In the genomic region with DNA sequence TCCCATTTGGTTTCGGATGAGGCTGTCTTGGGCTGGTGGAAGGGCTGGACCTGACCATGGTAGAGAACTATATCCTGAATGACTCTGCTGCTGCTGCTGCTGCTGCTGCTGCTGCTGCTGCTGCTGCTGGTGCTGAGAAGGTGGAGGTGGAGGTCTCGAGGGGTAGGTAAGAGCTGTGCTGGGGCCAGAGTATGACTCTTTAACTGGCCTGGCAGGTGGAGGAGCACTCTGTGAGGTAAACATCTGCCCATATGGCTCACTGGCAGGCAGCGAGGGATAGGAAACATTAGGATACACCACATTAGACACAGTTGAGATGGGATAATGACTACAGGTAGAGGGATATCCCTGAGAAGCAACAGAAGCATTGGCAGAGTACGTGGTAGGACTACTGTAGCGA, we compare ENCODE assay signal across 15 mouse cellular contexts.
"Had no signal": no experiment of that assay in that cellular context is flagged by ENCODE, and none has a peak within 500 bp of the region (broad histone marks: within the 10 kb centered on the region; RNA-seq: fewer than 3 reads in every experiment).

No protein-coding gene starts in this region.

- H3K27ac ChIP-seq: neural tube, embryonic 13.5 days; neural tube, embryonic 15.5 days; stomach, embryonic 15.5 days had no signal

- H3K27me3 ChIP-seq: neural tube, embryonic 13.5 days; neural tube, embryonic 15.5 days; stomach, embryonic 15.5 days had no signal

- DNase-seq: retina, postnatal 1 day; right cerebral cortex, adult 18-20 months; right cerebral cortex, postnatal 14 days; right cerebral cortex, postnatal 25 days; right cerebral cortex, postnatal 4 days; spleen, adult 18-20 months; thymus, adult 18-20 months; thymus, adult 2 months; thymus, postnatal 14 days; thymus, postnatal 25 days; thymus, postnatal 36 days; thymus, postnatal 4 days had no signal

- H3K4me1 ChIP-seq: neural tube, embryonic 13.5 days; neural tube, embryonic 15.5 days; stomach, embryonic 15.5 days had no signal

- H3K9ac ChIP-seq: neural tube, embryonic 13.5 days; neural tube, embryonic 15.5 days; stomach, embryonic 15.5 days had no signal

- H3K4me2 ChIP-seq: neural tube, embryonic 13.5 days; neural tube, embryonic 15.5 days; stomach, embryonic 15.5 days had no signal

- H3K4me3 ChIP-seq: neural tube, embryonic 13.5 days; neural tube, embryonic 15.5 days; stomach, embryonic 15.5 days had no signal
